Mouse (Mus musculus): ENCODE measurements around the gene Sult6b1. TPM values are rescaled to one million over a fixed set of nuclear protein-coding genes. Genes with fewer than 3 reads are reported as not detected.

The Sult6b1 gene
- polyA plus RNA-seq (2015; fragmentation: Nextera tagmentation; extraction: Ambion mirVana) = 0.06 and 0.10 TPM in 2 replicates

GRCm38 (mm10) chr17:78906892-78907291 is at the start of gene Sult6b1:
Sult6b1 (minus strand) TSS chr17:78906992.

GRCm38 (mm10) chr17:78936466-78937228 is 29.9 kb upstream of the Sult6b1 start, which contains the start of the genes Cebpz and Ndufaf7:
Cebpz (minus strand) TSS chr17:78937066.
Ndufaf7 (plus strand) TSS chr17:78937136.

GRCm38 (mm10) chr17:78916369-78916813 is 9.6 kb upstream of the Sult6b1 start, which contains the start of gene Cebpzos:
Cebpzos (plus strand) TSS chr17:78916500.

GRCm38 (mm10) chr17:78882401-78883112 is 24.2 kb downstream of the Sult6b1 start, which contains the start of gene Eif2ak2:
Eif2ak2 (minus strand) TSS chr17:78882573.

GRCm38 (mm10) chr17:78834856-78835835 is 71.6 kb downstream of the Sult6b1 start, which contains the start of the genes Heatr5b and Gpatch11:
Heatr5b (minus strand) TSS chr17:78835364.
Gpatch11 (plus strand) TSS chr17:78835567.

Other genes starting within 250 kb of the Sult6b1 start
- gene Strn, start 169.8 kb downstream of the Sult6b1 start, polyA plus RNA-seq (2015; fragmentation: Nextera tagmentation; extraction: Ambion mirVana) = 2.9 and 3.6 TPM in 2 replicates
- 4.6 and 6.0 TPM in 2 replicates for gene Heatr5b, start 71.6 kb downstream of the Sult6b1 start, polyA plus RNA-seq (2015; fragmentation: Nextera tagmentation; extraction: Ambion mirVana)
- gene Gpatch11, start 71.4 kb downstream of the Sult6b1 start, polyA plus RNA-seq (2015; fragmentation: Nextera tagmentation; extraction: Ambion mirVana) = 38.8 and 46.2 TPM in 2 replicates
- 13.3 and 14.3 TPM in 2 replicates for gene Eif2ak2, start 24.4 kb downstream of the Sult6b1 start, polyA plus RNA-seq (2015; fragmentation: Nextera tagmentation; extraction: Ambion mirVana)
- 77.9 and 81.0 TPM in 2 replicates for gene Cebpzos, start 9.5 kb upstream of the Sult6b1 start, polyA plus RNA-seq (2015; fragmentation: Nextera tagmentation; extraction: Ambion mirVana)
- 35.2 and 36.6 TPM in 2 replicates for gene Cebpz, start 30.1 kb upstream of the Sult6b1 start, polyA plus RNA-seq (2015; fragmentation: Nextera tagmentation; extraction: Ambion mirVana)
- gene Ndufaf7, start 30.1 kb upstream of the Sult6b1 start, polyA plus RNA-seq (2015; fragmentation: Nextera tagmentation; extraction: Ambion mirVana) = 37.6 and 40.2 TPM in 2 replicates
- 19.2 and 23.5 TPM in 2 replicates for gene Prkd3, start 113.8 kb upstream of the Sult6b1 start, polyA plus RNA-seq (2015; fragmentation: Nextera tagmentation; extraction: Ambion mirVana)
- gene Qpct, start 144.9 kb upstream of the Sult6b1 start, polyA plus RNA-seq (2015; fragmentation: Nextera tagmentation; extraction: Ambion mirVana) = 94.7 and 131 TPM in 2 replicates

Measured in urinary bladder, postnatal 0 days (tissue).